Mouse (Mus musculus): ENCODE results near the gene Kcng3. TPM values are rescaled to one million over a fixed set of nuclear protein-coding genes. Genes with fewer than 3 reads are reported as not detected.

Kcng3 gene
- total RNA-seq, 1 experiment from 2014 or later, result 0.14 TPM

DNA sequence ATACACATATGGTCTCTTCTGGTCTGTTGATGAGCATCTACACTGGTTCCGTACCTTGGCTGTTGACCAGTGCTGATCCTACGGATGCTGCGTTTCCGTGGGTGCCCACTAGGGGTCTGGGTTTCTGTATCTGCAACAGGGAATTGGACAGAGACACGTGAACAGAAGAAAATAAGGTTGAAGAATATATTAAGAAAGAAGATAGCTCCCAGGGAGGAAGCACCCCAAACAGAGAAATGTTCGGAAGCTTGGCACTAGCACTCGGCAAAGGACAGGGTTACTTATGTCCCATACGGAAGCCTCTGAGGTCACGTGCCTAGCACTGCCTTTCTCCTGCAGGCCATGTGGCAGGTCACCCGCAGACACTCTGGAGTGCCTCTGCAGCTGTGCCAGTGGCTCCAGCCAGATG, 68.0 kb downstream of the Kcng3 start:
- ATAC-seq (replicated peaks; ENCODE audit: low read depth, poor library complexity, severe bottlenecking), result peak; percentile 85

DNA sequence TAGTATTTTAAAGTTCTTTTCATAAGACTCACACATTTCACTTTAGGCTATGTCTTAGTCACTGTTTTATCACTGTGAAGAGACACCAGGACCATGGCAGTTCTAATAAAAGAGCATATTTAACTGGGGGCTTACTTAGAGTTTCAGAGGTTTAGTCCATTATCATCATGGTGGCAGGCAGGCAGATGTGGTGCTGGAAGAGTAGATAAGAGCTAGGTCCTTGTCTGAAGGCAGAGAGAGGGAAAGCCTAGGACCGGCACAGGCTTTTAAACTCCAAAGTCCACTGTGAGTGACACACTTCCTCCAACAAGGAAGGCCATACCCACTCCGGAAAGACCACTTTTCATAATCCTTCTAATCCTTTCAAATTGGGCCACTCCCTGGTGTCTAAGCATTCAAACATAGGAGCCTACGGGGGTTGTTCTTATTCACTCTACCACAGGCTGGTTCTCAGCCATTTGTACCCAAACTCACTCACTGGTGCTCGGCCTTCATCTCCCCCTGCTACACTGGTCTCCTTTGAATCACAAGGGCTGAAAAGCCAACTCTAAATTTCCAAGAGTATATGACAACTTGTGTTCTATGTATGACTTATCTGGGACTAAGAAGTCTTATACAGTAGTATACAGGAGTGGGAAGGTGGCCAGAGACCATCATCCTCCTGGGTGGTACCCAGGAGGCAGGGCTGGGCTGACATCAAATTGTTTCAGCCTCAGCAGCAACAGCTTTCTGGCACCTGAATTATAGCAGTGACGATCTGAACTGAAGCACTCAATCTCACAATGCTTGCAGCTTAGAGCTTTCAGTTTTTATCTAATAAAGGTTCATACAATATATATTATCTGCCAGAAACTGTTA, 69.3 kb downstream of the Kcng3 start:
- peak; percentile 56 for ATAC-seq (replicated peaks; ENCODE audit: low read depth, poor library complexity, severe bottlenecking)

DNA sequence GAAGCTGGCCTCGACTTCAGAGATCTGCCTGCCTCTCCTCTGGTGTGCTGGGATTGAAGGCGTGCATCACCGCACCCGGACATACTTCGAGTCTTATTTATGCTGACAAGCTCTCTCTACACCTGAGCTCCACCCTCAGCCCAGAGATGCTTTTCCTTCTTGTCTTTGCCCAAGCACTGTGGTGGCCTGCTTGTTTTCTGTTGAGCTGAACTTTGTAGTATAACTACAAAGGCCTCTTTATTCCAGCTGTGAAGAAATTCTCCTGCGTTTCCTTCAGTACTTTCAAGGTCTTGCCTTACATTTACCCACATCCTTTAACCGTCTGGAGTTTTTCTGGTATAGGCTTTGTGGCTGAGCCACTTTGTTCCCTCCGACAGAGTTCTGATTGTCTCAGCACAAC, 72.6 kb downstream of the Kcng3 start:
- ATAC-seq (replicated peaks; ENCODE audit: low read depth, poor library complexity, severe bottlenecking), result no peak

DNA sequence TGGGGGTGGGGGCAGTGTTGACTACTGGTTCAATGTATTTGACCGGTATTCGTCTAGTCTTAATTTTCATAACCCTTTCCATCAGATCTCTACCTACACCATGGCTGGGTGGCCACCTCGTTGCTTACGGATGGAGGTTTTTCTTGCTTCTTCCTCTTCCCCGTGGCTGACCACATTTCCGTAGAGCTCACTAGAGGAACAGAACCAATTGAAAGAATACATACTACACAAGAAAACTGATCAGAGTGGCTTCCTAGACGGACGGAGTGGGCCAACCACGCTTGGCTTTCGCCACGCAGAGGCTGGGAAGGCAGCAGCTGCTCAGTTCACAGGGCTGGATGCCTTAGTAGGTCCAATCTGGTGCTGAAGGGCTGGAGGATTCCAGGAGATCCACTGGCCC, 75.9 kb downstream of the Kcng3 start:
- ATAC-seq (replicated peaks; ENCODE audit: low read depth, poor library complexity, severe bottlenecking), result 0 out of 2 replicates have a peak, but pooled peaks have one; percentile 50

DNA sequence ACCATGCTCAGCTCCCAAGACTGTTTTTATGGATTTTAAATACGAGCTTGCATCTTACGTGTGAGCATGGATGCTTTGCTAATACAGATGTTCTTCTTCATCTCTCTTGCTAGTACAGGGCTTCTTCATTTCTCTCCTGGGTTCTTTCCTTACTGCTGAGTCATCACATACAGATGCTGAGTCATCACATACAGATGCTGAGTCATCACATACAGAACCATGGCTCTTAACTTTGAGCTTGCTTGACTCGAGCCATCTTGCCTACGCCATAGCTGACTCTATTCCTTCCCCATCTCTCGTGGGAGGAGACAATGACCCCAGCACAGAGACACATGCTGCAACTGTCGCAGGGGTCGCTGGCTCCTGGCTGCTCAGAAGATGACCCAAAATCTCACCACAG, 76.7 kb downstream of the Kcng3 start:
- ATAC-seq (replicated peaks; ENCODE audit: low read depth, poor library complexity, severe bottlenecking), result no peak

DNA sequence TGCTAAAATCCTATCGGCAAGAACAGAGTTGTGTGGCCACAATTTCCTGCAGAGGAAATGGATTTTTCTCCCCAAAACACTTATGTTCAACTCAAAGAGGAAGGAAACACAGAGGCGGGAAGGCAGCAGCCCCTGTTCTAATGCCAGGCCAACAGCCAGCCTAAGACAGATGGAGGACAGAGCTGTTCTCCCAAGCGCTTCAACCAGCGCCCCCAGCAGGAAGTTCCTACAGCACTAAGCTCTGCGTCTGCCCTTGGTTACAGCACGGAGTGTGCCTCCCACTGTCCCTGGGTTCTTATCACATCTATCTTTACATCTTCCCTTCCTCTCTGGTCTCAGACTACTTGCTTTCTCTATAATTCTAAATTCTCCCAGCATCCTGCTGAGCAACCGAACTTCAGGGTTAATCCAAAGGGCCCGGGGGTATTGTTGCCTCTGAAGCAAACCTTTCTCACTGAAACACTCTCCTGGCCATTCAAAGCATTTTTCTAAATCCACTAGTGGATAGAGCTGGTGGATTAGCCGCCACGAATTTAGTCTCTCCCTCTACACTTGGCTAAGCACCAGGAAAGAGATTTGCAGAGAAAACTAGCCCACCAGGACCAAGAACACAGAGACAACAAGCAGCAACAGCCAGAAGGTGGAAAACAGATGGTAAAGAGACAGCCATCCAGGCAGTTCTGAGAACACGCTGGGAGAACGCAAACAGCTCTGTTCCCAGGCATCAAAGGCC, 83.0 kb downstream of the Kcng3 start:
- peak; percentile 88 for ATAC-seq (replicated peaks; ENCODE audit: low read depth, poor library complexity, severe bottlenecking)

DNA sequence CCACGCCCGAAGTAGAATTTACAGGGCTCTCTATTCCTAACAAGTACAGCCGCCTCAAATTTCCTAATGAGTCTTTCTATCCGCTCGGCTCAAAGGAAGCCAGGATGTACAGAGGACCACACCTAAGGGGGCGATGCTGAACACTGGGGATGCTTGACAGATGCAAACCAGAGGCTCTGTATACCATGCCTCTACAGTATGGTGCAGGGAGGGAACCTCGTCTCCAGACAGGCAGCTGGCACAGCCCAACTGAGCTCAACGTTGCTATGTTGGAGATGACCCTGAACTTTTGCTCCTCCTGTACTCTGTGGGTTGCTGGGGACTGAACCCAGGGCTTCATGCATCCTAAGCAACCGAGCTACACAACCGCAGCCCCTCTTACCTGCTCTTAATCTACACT, 84.5 kb downstream of the Kcng3 start:
- ATAC-seq (replicated peaks; ENCODE audit: low read depth, poor library complexity, severe bottlenecking), result no peak

DNA sequence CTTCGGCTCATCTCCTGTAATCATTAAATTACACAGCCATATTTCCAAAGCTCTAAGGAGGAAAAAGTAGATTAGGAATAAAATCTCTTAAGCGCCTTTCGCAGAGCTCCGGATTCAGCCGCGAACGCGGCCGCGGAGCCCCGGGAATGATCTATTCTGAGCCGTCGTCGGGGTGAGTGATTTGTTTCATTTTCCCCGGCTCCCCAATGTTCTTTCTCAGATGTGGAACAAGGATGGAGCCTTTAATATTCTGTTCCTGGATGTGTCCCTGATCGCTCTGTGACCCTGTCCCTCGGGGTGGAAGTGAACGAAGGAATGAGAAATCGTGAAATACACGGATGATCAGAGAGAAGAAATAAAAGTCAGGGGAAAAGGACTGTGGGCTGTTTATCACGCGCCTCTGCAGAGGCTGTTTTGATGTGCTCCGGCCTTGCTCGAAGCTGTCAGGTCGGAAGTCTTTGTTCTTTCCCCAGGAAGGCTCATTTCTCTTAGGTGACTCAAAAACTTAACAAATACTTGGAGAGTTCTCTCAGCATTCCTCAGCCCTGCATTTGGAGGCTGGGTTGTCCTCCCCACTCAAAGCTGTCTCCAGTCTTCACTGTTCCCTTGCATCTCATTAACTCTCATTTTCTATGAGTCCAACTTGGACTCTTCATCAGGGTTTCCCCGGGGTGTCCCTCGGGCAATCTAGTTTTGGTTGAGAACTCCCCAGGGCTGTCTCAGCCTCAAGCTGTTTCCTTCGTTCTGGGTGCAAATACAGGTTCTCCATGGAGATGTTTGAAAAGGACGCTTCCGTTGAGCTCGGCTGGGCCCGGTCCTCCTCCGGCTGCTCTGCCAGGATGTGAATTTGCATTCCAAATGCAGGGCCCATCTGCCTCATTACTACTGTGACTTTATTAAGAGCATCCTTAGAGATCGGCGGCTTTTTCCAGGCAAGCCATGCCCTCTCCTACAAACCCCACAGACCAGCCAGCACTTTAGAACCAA, 85.6 kb downstream of the Kcng3 start:
- no peak for ATAC-seq (replicated peaks; ENCODE audit: low read depth, poor library complexity, severe bottlenecking)

DNA sequence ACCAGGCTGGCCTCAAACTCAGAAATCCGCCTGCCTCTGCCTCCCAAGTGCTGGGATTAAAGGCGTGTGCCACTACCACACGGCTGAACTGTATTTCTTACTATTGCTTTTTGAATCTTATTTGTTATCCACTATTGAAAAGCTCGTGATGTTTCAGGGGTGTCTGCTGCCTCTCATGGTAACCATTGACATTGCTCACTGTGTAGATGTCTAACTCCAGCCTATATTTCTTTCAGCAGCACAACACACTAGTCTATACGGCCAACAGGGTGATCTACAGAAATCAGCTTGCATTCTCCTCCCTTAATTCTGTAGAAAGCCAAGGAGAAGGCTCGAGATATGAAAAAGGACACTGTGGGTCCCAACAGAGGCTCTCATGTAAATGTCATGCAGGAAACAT, 86.4 kb downstream of the Kcng3 start:
- ATAC-seq (replicated peaks; ENCODE audit: low read depth, poor library complexity, severe bottlenecking), result no peak

DNA sequence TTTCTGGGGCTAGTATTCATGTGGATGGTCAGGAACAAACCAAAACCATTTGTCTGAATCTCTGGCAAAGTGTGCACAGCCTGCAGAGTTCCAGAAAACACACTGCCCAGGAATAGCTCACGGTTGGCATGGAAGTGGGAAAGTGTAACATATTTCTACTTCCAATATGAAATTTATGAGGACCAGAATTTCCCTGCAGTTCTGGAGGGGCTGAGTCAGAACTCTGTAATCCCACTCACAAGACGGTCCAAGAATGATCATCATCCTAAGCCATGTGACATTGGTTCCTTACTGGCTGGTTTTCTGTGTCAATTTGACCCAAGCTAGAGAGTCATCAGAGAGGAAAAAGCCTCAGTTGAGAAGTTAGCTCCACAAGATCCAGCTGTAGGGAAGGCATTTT, 89.3 kb downstream of the Kcng3 start:
- ATAC-seq (replicated peaks; ENCODE audit: low read depth, poor library complexity, severe bottlenecking), result no peak

DNA sequence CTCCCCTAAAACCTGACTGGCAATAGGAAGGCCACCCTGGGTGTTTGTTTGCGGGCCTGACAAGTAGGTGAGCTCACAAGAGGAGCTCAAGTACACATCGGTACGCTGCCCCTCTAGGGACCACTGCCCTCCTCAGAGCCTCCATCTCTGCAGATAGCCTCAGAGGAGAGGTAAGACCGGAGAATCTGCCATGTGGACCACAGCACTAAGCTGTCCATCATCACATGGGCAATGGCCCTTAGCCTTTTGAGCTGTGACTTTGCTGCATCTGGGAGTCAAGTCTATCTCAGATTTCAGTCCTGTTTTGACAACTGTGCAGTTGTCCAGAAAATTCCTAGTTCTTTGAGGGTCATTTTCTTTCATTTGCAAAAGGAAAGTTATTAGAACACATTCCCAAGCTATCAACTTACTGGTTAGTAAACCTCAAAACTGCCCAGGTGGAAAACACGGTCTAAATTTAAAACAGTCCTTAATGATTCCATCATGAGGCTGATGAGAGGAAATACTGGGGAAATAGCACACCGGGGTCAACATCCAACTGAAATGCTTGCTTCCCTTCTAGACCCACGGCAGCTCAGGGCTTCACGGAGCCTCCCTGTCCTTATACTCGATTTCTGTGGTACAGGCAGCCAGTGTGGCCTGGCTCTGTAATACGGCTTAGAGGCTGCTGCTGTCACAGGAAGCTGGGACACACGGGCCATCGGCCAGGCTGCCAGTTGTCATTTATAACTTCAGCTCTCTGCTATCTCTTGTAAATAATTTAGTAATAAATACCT, 92.2 kb downstream of the Kcng3 start:
- ATAC-seq (replicated peaks; ENCODE audit: low read depth, poor library complexity, severe bottlenecking), result no peak

DNA sequence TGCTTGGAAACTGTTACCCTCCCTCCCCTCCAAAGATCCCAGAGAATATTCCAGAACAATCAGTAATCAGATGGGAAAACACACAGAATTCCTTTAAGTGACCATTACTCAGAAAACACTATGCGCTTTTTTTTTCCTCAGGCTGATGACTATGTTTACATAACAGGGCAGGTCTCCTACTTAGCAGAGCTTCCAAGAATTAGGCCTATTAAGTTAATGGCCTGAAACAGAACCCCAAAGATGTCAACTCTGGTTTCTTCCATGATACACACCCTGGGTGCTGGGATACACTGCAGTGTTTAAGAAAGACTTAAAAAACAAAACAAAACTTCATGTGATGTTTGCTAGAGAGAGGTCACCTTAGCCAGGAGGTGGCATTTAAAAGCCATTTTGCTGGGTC, 93.0 kb downstream of the Kcng3 start:
- ATAC-seq (replicated peaks; ENCODE audit: low read depth, poor library complexity, severe bottlenecking), result no peak

DNA sequence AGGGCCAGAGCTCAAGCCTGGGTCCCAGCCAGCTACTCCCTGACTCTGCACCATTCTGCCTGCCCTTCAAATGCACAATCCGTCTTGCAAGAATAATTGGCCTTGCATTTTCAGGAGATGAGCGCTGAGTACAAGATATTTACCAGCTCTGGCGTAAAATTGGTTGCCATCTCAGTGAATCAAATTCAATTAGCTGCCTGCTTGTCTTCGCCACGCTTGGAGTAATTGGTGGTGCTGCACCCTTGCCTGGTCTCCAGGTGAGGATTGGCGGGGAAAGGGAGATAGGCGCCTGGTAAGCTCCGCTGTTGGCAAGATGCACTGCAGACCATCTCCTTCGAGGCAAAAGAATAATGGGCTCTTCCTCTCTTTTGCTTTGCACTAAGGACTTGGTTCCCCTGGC, 93.6 kb downstream of the Kcng3 start:
- no peak for ATAC-seq (replicated peaks; ENCODE audit: low read depth, poor library complexity, severe bottlenecking)

Other genes starting within 250 kb of the Kcng3 start
- gene Cox7a2l, start 114.6 kb downstream of the Kcng3 start, total RNA-seq (2017), result 201 and 267 TPM in 2 replicates
- 59.5 and 75.8 TPM in 2 replicates for gene Mta3, start 74.3 kb upstream of the Kcng3 start, total RNA-seq (2017)
- 14.6 and 40.0 TPM in 2 replicates for gene Haao, start 216.1 kb upstream of the Kcng3 start, total RNA-seq (2017)